Mouse (Mus musculus): ENCODE measurements around the gene Mcm10. TPM values are rescaled to one million over a fixed set of nuclear protein-coding genes. Genes with fewer than 3 reads are reported as not detected.

The Mcm10 gene
- total and polyA plus RNA-seq, 3 experiments: 72.6 to 104 (median 73.6) TPM

DNA sequence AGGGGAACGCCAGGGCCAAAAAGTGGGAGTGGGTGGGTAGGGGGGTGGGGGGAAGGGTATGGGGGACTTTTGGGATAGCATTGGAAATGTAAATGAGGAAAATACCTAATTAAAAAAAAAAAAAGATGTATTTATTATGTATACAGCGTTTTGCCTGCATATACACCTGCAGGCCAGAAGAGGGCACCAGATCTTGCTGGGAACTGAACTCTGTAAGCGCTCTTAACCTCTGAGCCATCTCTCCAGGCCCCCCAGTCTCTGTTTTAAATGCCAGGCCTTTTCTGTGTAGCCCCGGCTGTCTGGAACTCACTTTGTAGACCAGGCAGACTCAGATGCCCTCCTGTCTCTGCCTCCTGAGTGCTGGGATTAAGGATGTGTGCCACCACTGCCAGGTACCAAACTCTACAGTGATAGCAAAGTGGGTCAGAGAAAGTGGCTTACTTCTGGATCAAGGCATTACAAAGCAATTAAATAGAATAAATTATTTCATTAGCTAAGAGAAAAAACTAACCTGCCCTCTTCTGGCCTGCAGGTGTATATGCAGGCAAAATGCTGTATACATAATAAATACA lies 12.7 kb upstream of the Mcm10 start:
- H3K79me2 ChIP-seq (replicated peaks; ENCODE audit: control insufficient read depth, extremely low read depth, insufficient read depth, poor library complexity, severe bottlenecking): no peaks in the 10 kb centered on the region
- H3K27ac ChIP-seq (ENCODE audit: insufficient read depth, low read depth): no peak overlapping the region
- dilution Hi-C loops (cut with MboI; ENCODE audit: extremely low pct_ligation_motif_present, extremely low pct_unique_long_range_greater_than_20kb, low sequenced_read_pairs): no loop called here
- peaks cover 0 to 4% of the 10 kb centered on the region in 2 experiments; a peak in 1 of 4 replicates for H3K4me1 ChIP-seq (ENCODE audit: control insufficient read depth in 1 of 2, insufficient read depth in 2 of 2)
- H3K36me3 ChIP-seq (replicated peaks in 1 of 2; ENCODE audit: control insufficient read depth in 1 of 2, insufficient read depth in 1 of 2, low read length in 1 of 2): peaks cover 34 to 75% of the 10 kb centered on the region in 2 experiments
- H3K4me3 ChIP-seq (replicated peaks in 1 of 3; ENCODE audit: low read depth in 2 of 3, low read length in 2 of 3, poor library complexity in 1 of 3): no peak overlapping the region
- in situ Hi-C loops (cut with MboI; ENCODE audit: low pct_ligation_motif_present, low pct_unique_long_range_greater_than_20kb, low sequenced_read_pairs): no loop called here
- no peaks in the 10 kb centered on the region for H3K27me3 ChIP-seq (replicated peaks)
- TF ChIP-seq UBTF (IDR thresholded peaks at IDR 0.05; ENCODE audit: low read depth, low read length): no peak
- no peak for TF ChIP-seq BHLHE40 (IDR thresholded peaks at IDR 0.05; ENCODE audit: low read depth, low read length)
- peak; percentile 50 for TF ChIP-seq ZNF384 (IDR thresholded peaks at IDR 0.05; ENCODE audit: low read depth, low read length)
- TF ChIP-seq CTCF (conservative IDR thresholded peaks at IDR 0.05 in 1 of 2, IDR thresholded peaks at IDR 0.05 in 1 of 2; ENCODE audit: low read depth in 2 of 2, low read length in 2 of 2): peak; percentile 28 to 54; a peak in 2 of 4 replicates
- peak; percentile 37 for TF ChIP-seq RAD21 (IDR thresholded peaks at IDR 0.05; ENCODE audit: low read depth, low read length)
- TF ChIP-seq ZMIZ1 (IDR thresholded peaks at IDR 0.05; ENCODE audit: low read depth, low read length): no peak
- no peak for TF ChIP-seq MAFK (IDR thresholded peaks at IDR 0.05; ENCODE audit: insufficient replicate concordance, low read length)
- peak; percentile 32 for TF ChIP-seq SMC3 (IDR thresholded peaks at IDR 0.05; ENCODE audit: low read depth, low read length)
- TF ChIP-seq TCF12 (IDR thresholded peaks at IDR 0.05; ENCODE audit: low read depth, low read length): no peak
- no peak overlapping the region for H3K9ac ChIP-seq (ENCODE audit: insufficient read depth, low read depth)
- H3K9me3 ChIP-seq (replicated peaks; ENCODE audit: low read length): no peaks in the 10 kb centered on the region
- DNase-seq (ENCODE audit: extremely low read depth): no peak
- no peak overlapping the region for H3K4me2 ChIP-seq (ENCODE audit: insufficient read depth, low read depth, poor library complexity, severe bottlenecking)

DNA sequence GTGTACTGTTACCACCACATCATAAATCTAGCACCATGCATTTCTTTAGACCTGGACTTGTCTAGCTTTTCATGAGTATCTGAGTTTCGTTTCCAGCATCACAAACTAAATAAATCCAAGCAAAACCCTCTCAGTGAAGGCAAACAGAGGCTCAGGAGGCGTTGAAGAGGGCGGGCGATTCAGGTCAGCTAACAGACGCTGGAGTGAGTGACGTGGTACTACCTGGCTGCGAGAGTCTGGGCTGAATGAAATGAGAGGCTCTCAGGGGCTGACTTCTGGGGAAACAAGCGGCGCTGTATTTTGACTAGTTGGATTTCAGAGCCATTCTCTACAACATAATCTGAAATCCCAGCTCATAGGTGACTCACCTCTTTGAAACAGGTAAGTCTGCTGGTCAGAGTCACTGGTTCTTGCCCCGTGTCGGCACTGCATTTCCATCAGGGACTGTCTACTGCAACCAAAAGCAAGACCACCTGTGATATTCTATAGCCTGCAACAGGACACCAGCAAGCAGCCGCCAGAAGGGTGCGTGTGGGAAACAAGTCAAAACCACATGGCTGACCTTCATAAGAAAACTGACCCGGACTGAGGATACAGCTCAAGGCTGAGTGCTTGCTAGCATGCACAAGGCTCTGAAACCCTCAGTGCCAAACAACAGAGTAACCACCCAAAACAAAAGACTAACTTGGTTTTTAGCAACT lies 11.3 kb upstream of the Mcm10 start:
- in situ Hi-C loops (cut with MboI; ENCODE audit: low pct_ligation_motif_present, low pct_unique_long_range_greater_than_20kb, low sequenced_read_pairs) (no loop called here), dilution Hi-C loops (cut with MboI; ENCODE audit: extremely low pct_ligation_motif_present, extremely low pct_unique_long_range_greater_than_20kb, low sequenced_read_pairs) (no loop called here)
- Histone ChIP-seq H3K4me3 (replicated peaks in 1 of 3; ENCODE audit: low read depth in 2 of 3, low read length in 2 of 3, poor library complexity in 1 of 3) (no peak overlapping the region), H3K36me3 (replicated peaks in 1 of 2; ENCODE audit: control insufficient read depth in 1 of 2, insufficient read depth in 1 of 2, low read length in 1 of 2) (peaks cover 31 to 75% of the 10 kb centered on the region in 2 experiments), H3K9me3 (replicated peaks; ENCODE audit: low read length) (no peaks in the 10 kb centered on the region), H3K9ac (ENCODE audit: insufficient read depth, low read depth) (no peak overlapping the region), H3K4me1 (ENCODE audit: control insufficient read depth in 1 of 2, insufficient read depth in 2 of 2) (peaks cover 0 to 4% of the 10 kb centered on the region in 2 experiments; a peak in 1 of 4 replicates), H3K4me2 (ENCODE audit: insufficient read depth, low read depth, poor library complexity, severe bottlenecking) (no peak overlapping the region), H3K79me2 (replicated peaks; ENCODE audit: control insufficient read depth, extremely low read depth, insufficient read depth, poor library complexity, severe bottlenecking) (no peaks in the 10 kb centered on the region), H3K27me3 (replicated peaks) (no peaks in the 10 kb centered on the region), H3K27ac (ENCODE audit: insufficient read depth, low read depth) (no peak overlapping the region)
- no peak for DNase-seq (ENCODE audit: extremely low read depth)
- no peak for TF ChIP-seq JUN (IDR thresholded peaks at IDR 0.05; ENCODE audit: insufficient read depth, low read depth, low read length)
- no peak for TF ChIP-seq PAX5 (IDR thresholded peaks at IDR 0.05; ENCODE audit: low read length)
- no peak for TF ChIP-seq RAD21 (IDR thresholded peaks at IDR 0.05; ENCODE audit: low read depth, low read length)
- TF ChIP-seq E2F4 (IDR thresholded peaks at IDR 0.05; ENCODE audit: insufficient replicate concordance, low read depth, low read length): no peak
- no peak for TF ChIP-seq POLR2AphosphoS2 (IDR thresholded peaks at IDR 0.05; ENCODE audit: low read depth, low read length)
- TF ChIP-seq GABPA (IDR thresholded peaks at IDR 0.05; ENCODE audit: insufficient replicate concordance, low read depth, low read length): no peak
